Mouse (Mus musculus): ENCODE results near the gene Pitpna.
A peak's percentile ranks its signal among the peaks of the same experiment; 100 is the strongest.

Gene Pitpna

DNA sequence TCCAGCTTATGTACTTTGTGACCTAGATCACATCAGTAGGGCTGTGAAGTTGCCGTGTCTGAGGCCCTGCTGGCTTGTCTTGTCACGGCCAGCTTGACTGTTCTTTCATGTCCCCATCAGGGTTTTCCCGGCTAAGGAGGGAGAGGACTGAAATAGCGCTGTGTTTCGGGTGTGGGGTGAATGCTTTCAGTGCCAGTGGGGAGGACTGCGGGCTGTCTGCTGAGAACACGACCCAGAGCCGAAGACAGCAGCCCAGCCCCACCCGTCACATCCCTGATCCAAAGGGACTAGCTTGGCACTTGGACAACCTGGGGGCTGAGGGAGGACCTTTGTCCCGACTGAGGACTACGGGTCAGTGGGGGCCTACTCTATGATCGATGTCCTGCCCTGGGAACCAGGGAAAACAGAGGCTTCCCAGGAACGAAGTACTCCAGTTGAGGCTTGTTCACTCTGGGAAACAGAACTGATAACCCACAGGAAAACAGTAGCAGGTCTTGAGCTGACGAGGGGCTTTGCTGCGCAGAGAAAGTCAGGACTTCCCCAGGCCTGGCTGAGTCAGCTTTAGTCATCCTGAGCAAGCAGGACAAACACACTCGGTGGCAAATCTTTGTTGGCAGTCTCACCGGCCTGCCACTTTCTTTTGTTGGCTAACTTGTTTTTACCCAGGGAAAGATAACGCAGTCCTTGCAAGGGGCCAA, 23.9 kb upstream of the Pitpna start:
- DNase-seq (ENCODE audit: low read depth, low spot score): peak; percentile 91

DNA sequence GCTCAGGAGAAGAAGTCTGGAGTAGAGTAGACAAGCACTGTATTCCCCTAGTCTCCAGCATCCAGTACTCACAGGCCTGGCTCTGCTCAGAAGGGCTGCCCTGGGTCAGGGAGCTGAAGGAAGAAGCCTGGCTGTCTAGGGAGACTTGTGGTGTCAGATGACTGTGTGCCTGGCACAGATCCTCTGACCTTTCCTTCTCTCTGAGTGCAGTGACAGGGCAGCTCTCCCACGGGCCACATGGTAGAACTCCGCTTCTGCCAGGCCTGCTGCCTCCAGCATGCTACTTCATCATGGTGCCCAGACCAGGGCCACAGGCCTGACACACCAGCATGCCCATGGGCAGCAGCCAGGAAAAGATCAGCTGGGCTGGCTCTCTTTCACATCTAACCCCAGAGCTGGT, 22.0 kb upstream of the Pitpna start:
- DNase-seq (ENCODE audit: low read depth, low spot score): peak; percentile 74

DNA sequence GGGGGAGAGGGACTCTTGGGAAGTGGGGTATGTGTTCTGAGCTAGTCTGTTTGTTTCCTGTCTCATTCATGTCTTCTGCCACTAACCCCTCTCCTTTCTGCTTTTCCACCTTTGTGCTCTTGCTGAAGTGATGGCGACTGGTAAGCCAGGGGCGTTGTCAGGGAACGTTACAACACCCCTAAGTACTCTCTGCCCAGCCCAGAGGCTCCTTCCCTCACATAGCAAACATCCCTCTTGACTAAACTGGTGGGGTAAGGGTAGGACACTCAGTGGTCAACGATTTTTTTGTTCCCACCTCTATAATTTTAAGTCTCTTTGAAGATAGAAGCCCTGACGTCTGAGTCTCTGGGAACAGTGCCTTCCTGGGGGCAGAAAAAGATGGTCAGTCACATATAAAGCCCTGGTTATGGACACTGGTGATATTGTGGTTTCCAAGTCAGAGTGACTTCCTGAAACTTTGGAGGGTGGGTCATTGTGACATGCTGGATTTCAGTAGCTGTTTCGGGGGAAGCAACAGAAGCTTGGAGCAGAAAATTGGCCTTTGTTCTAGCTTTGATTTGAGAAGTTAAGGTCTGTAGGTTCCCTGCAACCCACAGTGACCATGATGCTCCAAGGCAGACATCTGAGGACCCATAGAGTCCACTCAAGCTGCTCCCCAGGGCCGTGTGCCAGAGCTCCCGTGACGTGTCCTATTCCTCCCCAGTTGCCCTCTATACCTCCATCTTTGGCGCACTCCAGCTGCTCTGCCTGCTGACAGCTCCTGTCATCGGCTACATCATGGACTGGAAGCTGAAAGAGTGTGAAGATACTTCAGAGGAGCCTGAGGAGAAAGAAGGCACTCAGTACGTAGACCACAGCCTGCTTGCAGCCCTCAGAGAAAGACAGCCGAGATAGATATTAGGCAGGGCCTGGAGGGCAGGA, 21.4 kb upstream of the Pitpna start:
- no peak for DNase-seq (ENCODE audit: low read depth, low spot score)

DNA sequence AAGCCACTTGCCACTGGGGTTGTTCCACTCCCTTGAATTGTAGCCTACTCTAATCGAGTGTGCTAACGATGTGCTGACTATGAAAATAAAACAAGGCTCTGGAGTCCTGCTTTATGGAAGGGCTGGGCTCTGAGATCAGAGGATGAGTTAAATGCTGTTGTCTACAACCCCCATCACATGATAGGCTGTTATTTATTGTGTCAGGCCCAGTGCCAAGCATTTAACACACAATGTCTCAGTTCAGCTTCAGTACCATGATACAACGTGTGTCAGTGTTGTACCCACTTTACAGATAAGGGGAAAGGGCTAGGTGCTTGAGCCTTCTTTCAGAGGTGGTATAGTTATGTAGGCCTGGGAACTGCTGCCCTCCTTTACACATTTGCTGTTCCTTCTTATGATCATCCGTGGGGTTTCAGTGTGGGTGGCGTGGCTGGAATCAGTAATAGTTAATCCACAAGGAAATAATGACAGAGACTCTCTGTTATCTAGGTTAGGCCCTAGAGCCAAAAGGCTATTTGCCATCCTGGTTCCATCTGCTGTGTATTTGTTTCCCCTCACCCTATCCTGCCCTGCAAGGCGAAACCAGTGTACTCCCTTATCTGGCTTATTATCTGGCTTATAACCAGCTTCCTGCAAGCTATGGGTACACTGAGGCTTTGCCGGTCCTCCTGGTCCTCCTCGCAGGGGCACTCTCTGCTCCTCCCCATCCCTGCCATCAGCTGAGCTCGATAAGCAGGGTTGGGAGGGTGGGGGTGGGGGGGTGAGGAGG, 20.4 kb upstream of the Pitpna start:
- DNase-seq (ENCODE audit: low read depth, low spot score): no peak

DNA sequence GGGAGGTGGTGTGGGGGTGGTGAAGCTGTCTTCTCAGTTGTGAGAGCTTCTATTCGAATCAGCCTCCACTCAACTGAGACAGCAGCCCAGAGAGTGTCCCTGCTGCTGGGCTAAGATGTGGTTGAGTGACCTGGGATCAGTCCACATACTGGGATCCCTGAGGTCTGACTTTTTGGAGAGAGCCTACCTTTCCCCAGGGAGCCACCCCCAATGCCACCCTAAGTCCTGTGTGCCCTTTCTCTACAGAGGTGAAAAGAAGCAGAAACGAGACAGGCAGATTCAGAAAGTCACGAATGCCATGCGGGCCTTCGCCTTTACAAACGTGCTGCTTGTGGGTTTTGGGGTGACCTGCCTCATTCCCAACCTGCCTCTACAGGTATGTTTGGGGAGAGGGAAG, 19.8 kb upstream of the Pitpna start:
- DNase-seq (ENCODE audit: low read depth, low spot score): no peak

DNA sequence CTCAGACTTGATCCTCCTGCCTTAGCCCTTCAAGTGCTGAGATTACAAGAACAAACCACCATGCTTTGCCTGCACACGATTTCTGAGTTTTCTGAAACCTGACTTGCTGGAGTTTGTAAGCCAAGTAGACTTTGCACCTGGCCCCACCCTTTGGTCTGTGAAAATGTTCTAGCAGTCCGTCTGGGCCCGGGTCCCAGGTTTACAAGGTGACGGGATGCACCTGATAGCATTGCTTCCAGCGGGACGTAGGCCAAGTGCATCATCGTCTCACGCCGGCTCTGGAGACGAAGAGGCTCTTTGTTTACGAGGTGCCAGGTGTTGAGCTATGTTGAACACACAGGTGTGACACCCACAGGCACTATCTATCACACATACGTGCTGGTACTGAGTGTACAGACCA, 18.9 kb upstream of the Pitpna start:
- no peak for DNase-seq (ENCODE audit: low read depth, low spot score)

DNA sequence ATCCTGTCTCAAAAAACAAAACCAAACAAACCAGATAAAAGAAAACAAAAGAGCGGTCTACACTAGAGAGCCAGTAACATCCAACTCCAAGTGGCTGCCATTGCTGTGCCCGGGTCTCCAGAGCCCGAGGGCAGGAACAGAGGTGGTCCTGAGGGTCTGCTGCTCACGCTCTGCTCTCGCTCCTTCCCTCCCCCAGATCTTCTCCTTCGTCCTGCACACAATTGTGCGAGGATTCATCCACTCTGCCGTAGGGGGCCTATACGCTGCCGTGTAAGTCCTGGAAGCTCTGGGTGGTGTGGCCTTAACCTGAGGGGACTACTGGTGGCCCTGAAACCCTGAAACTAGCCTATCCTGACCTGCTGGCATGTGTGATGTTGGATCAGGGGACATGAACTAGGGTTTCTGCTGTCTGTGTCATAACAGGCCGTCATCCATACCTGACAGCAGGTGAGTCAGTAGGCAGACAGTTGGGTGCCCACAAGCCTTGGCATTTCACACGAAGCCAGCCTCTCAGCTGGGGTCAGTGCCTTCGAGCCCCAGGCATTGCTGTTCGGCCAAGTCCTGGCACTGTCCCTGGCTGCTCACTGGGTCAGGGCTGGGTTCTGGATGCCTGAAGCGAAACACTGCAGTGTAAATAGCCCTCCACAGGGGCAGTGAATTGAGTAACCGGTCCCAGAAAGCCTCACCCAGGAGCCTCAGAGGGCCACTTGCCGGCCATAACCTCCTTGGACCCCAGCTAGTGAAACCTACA, 17.3 kb upstream of the Pitpna start:
- DNase-seq (ENCODE audit: low read depth, low spot score): no peak

DNA sequence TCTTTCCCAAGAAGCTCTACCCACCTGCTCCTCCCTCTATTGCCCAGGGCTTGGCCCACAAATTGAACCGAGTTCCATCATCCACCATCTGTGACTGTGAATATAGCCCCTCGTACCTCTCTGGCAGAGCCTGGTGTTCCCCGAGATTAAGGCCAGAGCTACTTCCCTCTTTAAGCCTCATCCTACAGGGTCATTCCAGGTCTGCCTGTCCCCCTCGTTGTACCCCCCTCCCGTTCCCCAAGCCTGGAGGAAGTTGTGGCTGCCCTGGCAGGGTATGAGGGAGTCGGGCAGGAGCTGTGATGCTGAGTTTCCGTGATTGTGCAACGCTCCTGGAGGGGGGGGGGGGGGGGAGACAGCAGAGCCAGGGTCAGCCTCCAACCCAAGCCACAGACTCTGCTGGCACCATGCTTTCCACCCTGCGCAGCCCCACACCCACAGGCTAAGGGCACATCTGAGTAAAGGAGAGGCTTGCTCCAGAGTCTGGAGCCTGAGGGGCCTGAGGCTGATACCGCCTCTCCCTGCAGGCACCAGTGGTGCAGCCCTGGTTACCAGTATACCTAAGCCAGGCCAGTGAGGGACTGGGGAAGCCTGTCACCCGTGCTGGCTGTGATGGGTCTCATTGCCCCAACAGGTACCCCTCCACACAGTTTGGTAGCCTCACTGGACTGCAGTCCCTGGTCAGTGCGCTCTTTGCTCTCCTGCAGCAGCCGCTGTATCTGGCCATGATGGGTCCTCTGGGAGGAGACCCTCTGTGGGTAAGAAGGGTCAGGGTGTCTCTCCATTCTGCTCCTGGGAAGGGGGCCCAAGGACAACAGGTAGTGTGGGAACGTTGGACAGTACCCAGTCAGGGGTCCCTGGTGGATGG, 16.5 kb upstream of the Pitpna start:
- peak; percentile 73 for DNase-seq (ENCODE audit: low read depth, low spot score)

DNA sequence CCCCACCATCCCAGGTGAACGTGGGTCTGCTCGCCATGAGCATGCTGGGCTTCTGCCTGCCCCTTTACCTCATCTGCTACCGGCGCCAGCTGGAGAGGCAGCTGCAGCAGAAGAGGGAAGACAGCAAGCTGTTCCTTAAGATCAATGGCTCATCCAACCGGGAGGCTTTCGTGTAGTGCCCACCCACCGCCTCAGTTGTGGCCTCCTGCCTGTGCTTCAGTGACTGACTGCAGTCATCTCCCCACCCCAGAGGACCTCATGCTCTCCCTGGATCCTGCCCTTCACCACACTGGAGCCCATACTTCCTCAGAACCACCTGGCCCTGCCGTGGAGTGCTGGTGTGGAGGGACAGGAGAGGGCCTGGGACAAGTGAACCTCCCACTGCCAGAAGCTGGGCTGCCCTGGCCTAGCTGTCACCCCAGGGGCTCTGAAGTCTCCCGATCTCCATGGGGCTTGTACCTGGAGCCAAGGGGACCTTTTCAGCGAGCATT, 15.6 kb upstream of the Pitpna start:
- no peak for DNase-seq (ENCODE audit: low read depth, low spot score)

DNA sequence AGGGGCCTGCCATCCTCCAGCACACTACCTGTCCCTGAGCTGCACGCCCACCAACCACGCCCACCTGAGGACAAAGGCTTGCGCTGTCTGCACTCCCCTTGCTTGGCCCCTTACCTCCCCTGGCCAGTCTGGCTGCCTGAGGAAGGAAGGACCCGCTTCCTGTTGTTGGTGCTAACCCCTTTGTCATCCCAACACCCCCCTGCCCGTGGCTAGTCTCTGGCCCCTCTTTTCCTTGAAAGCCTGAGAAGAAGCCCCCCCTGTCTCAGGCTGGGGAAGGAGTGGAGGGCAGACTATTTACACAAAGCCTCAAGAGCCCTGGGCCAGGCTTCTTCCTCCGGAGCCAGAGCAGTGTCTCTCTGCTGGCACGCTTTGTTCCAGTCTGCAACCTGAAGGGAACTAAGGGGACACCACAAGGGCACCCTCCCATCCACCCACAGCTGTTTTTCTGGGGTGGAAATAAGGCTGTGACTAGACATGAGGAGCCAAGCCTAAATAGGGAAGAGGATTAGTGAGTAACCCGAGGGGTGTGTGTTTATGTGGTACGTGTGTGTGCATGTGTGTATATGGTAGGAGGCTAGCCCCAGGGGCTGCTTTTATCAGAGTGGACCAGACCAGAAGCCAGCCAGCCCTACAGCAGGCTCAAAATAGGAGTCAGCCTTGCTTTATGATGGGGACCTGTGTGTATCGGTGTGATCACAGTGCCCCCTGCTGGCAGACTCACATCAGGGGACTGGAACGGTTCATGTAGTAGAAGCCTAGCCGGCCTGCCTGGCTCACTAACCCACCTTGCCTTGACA, 14.8 kb upstream of the Pitpna start:
- peak; percentile 97 for DNase-seq (ENCODE audit: low read depth, low spot score)

DNA sequence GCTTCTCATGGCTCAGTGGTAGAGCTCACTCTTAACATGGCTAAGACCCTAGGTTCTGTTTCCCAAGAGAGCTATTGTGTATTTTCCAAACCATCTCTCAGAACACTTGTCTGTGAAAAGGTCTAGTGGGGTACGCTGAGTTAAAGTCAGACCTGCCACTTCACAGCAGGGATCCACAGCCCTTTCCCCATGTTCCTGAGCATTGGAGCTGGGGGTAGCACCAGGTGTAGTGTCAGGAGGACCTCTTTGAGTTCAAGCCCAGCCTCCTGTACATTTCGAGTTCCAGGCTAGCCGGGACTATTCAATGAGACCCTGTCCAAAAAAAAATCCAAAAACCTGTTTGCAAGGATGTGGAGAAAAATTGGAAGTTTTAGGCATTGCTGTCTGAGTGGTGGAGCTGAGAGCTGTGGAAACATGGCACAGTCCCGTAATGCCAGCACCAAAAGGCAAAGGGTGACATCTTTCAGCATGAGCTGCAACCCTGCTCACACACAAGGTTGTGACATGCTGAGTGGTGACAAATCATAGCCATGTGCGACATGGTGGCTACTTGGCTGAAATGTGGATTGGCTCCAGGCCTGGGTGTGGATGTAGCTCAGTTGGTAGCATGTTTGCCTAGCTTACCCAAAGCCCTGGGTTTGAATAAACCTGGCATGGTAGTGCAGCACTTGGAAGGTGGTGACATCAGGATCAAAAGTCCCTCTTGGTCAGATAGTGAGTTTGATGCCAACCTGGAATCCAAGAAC, 13.3 kb upstream of the Pitpna start:
- no peak for DNase-seq (ENCODE audit: low read depth, low spot score)

DNA sequence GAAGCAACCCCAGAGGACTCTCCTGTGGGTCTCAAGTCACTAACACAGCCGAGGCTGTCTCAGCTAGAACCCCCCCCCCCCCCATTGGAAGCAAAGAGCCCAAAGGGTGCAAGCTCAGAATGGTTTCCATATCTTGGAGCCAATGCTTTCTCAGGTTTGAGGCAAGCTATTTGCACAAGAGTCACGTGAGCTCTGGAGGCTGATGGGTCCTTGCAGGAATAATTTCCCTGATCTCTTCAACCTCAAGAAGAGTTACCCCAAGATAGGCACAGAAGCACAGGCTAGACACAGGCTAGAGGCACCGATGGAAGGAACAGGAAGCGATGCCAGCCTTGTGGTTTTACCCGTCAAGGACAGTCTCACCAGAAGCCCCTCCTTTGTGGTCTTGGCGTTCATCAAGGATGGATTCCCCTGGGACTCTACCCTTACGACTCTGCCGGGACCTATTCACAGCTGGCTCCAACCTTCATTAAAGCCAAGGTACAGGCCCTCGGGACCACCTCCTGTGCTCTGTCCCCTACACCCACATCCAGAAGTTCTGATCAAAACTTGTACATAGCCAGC, 12.3 kb upstream of the Pitpna start:
- no peak for DNase-seq (ENCODE audit: low read depth, low spot score)

DNA sequence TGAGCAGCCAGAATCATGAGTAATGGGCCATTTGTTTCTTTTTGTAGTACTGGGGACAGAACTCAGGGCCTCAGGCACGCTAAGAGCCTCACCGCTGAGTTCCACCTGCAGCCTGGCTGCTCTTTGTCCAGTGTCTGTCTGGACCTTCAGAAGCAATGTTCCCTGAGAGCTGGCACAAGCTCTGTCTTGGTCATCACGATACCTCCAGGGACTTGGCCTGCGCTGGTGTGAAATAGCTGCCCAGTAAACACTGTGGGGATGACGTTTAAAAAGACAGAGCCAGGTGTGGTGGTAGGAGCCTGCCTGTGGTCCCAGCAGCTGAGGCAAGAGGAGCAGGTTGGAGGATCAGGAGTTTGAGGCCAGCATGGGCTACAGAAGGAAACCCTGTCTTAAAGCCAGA, 9.3 kb upstream of the Pitpna start:
- no peak for DNase-seq (ENCODE audit: low read depth, low spot score)

DNA sequence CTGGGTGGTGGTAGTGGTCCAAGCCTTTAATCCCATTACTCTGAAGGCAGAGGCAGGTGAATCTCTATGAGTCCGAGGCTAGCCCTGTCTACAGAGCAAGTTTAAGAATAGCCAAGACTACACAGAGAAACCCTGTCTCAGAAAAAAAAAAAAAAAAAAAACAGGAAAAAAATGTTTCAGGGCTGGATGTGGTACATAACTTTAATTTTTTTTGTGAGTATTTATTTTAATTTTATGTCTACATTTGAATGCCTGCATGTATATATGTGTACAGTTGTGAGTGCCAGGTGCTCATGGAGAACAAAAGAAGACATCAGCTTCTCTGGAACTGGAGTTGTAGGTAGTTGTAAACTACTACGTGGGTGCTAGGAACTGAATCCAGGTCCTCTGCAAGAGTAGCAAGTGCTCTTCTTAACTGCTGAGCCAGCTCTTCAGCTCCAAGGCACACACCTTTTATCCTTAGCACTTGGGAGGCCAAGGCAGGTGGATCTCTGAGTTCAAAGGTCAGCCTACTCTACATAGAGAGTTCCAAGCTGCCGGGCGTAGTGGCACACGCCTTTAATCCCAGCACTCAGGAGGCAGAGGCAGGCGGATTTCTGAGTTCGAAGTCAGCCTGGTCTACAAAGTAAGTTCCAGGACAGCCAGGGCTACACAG, 6.3 kb upstream of the Pitpna start:
- no peak for DNase-seq (ENCODE audit: low read depth, low spot score)

DNA sequence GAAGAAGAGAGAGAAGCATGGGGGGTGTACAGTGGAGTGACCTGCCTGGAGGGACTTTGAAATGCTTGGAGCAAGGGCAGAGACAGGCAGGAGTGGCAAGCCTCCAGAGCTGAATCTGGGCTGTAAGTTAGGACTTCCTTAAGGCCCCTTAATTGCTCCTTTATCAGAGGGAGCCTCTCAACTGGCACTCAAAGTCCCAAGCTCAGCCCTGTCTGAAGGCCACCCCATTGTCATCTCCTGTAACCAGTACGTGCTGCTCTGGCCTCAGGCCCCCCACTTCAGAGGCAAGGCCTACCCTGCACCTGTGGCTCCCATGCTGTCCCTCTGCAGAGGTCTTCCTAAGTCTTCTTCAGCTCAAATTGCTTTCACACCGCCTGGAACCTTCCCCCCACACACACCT, 4.4 kb upstream of the Pitpna start:
- no peak for DNase-seq (ENCODE audit: low read depth, low spot score)

DNA sequence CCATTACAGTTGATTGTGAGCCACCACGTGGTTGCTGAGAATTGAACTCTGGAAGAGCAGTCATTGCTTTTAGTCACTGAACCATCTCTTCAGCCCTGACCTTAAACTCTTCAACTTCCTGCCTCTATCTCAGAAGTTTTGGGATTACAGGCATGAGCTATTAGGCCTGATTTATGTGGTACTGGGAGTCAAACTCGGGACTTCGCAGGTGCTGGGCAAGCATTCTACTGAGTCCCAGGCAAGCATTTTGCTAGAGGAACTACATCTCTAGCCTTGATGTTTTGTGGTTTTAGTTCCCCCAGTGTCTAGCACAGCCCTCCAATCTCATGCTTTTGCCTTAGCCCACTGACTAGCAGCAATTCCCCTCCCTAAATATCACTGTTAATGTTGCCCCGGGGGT, 2.8 kb upstream of the Pitpna start:
- no peak for DNase-seq (ENCODE audit: low read depth, low spot score)

DNA sequence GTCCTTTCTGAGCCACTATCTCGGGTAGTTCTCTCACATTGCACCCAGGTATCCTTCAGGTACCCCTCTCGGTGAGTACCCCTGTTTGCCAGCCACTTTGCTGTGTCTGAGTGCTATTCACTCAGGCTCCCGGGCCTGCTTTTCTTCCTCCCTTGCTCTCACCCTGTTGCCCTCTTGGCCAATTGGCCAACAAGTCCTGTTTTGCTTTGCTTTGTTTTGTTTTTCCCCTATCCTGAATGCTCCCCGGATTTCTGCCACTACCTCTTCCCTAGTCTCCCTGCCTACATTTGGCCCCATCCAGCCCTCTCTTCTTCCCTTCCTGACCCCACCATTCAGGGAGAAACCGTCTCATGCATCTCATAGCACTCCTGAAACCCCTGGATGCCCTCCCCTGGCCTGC, 1.9 kb upstream of the Pitpna start:
- no peak for DNase-seq (ENCODE audit: low read depth, low spot score)

DNA sequence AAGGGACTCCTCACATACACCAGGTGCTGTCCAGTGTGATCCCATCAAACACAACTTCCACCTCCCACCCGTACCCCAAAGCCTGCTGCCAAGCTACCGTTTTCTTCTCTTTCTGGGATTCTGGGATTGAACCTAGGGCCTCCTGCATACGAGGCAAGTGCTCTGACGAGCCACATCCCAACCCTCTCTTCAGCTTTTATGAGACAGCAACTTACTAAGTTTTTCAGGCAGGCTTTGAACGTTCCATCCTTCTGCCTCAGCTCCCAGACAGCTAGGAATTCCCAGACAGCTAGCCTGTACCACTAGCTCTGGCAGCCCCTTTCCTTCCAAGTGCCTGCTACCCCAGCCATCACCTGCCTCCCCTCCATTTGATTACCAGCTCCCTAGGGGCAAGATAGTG, 934 bp upstream of the Pitpna start:
- DNase-seq (ENCODE audit: low read depth, low spot score): no peak
